Mouse (Mus musculus): ENCODE results near the gene Hsph1. TPM values are rescaled to one million over a fixed set of nuclear protein-coding genes. Genes with fewer than 3 reads are reported as not detected.

The Hsph1 gene
- polyA plus RNA-seq, 1 experiment from 2014 or later, result 86.0 TPM

- H3K4me3 ChIP-seq (ENCODE audit: low read depth, low read length), result no peak overlapping the region
- DNase-seq (ENCODE audit: low spot score) (no peak), ATAC-seq (no peak)
- H3K4me2 ChIP-seq (ENCODE audit: low read length), result no peak overlapping the region
- no peaks in the 10 kb centered on the region for H3K36me3 ChIP-seq (ENCODE audit: control insufficient read depth, insufficient read depth, low read length)
- no peak overlapping the region for H3K9ac ChIP-seq (ENCODE audit: low read length)
- H3K27ac ChIP-seq (ENCODE audit: low read depth, low read length), result no peak overlapping the region
- 87% methylated on average over 11 of the region's 11 CpGs for WGBS
- H3K9me3 ChIP-seq (replicated peaks; ENCODE audit: control insufficient read depth, low read length), result no peaks in the 10 kb centered on the region
- H3K4me1 ChIP-seq (ENCODE audit: control insufficient read depth, insufficient read depth, low read length), result 0 out of 2 replicates have a peak, but pooled peaks cover 2% of the 10 kb centered on the region
- H3K27me3 ChIP-seq (replicated peaks; ENCODE audit: control insufficient read depth, insufficient read depth, low read length), result no peaks in the 10 kb centered on the region
These were observed 48.8 kb downstream of the Hsph1 start for GRCm38 (mm10) chr5:149587327-149587895.

GRCm38 (mm10) chr5:149585910-149586309 is 50.3 kb downstream of the Hsph1 start:
- Histone ChIP-seq H3K36me3 (ENCODE audit: control insufficient read depth, insufficient read depth, low read length) (no peaks in the 10 kb centered on the region), H3K4me1 (ENCODE audit: control insufficient read depth, insufficient read depth, low read length) (0 out of 2 replicates have a peak, but pooled peaks cover 2% of the 10 kb centered on the region), H3K27ac (ENCODE audit: low read depth, low read length) (no peak overlapping the region), H3K9ac (ENCODE audit: low read length) (no peak overlapping the region), H3K9me3 (replicated peaks; ENCODE audit: control insufficient read depth, low read length) (no peaks in the 10 kb centered on the region), H3K27me3 (replicated peaks; ENCODE audit: control insufficient read depth, insufficient read depth, low read length) (no peaks in the 10 kb centered on the region), H3K4me2 (ENCODE audit: low read length) (no peak overlapping the region), H3K4me3 (ENCODE audit: low read depth, low read length) (no peak overlapping the region)
- DNase-seq (ENCODE audit: low spot score), result no peak
- 55% methylated on average over 10 of the region's 10 CpGs for WGBS
- no peak; the same call in 1 of the 2 replicates for ATAC-seq

DNA sequence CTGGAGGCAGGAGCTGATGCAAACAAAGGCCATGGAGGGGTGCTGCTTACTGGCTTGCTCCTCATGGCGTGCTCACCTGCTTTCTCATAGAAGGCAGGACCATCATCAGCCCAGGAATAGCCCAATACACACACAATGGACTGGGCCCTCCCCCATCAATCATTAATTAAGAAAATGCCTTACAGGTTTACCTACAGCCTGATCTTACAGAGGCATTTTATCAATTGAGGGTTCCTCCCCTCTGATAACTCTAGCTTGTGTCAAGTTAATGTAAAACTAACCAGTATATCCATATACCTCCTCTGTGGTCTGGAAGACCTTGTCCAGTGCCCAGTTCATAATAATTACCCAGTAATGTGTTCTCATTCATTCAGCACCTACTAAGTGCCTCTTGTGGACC is 50.9 kb downstream of the Hsph1 start:
- WGBS, result 67% methylated on average over 1 of the region's 1 CpGs
- H3K4me3 ChIP-seq (ENCODE audit: low read depth, low read length), result no peak overlapping the region
- H3K4me2 ChIP-seq (ENCODE audit: low read length), result no peak overlapping the region
- H3K27me3 ChIP-seq (replicated peaks; ENCODE audit: control insufficient read depth, insufficient read depth, low read length), result no peaks in the 10 kb centered on the region
- DNase-seq (ENCODE audit: low spot score), result no peak
- H3K4me1 ChIP-seq (ENCODE audit: control insufficient read depth, insufficient read depth, low read length), result 0 out of 2 replicates have a peak, but pooled peaks cover 2% of the 10 kb centered on the region
- no peaks in the 10 kb centered on the region for H3K36me3 ChIP-seq (ENCODE audit: control insufficient read depth, insufficient read depth, low read length)
- no peak overlapping the region for H3K9ac ChIP-seq (ENCODE audit: low read length)
- H3K9me3 ChIP-seq (replicated peaks; ENCODE audit: control insufficient read depth, low read length), result no peaks in the 10 kb centered on the region
- no peak overlapping the region for H3K27ac ChIP-seq (ENCODE audit: low read depth, low read length)
- ATAC-seq, result no peak

GRCm38 (mm10) chr5:149584154-149584655 is 52.0 kb downstream of the Hsph1 start:
- ATAC-seq, result 0 out of 2 replicates have a peak, but pooled peaks have one; percentile 44
- no peak overlapping the region for H3K27ac ChIP-seq (ENCODE audit: low read depth, low read length)

GRCm38 (mm10) chr5:149583507-149583906 is 52.7 kb downstream of the Hsph1 start:
- Histone ChIP-seq H3K9me3 (replicated peaks; ENCODE audit: control insufficient read depth, low read length) (no peaks in the 10 kb centered on the region), H3K36me3 (ENCODE audit: control insufficient read depth, insufficient read depth, low read length) (no peaks in the 10 kb centered on the region), H3K4me3 (ENCODE audit: low read depth, low read length) (no peak overlapping the region), H3K27ac (ENCODE audit: low read depth, low read length) (no peak overlapping the region), H3K4me2 (ENCODE audit: low read length) (no peak overlapping the region), H3K4me1 (ENCODE audit: control insufficient read depth, insufficient read depth, low read length) (0 out of 2 replicates have a peak, but pooled peaks cover 2% of the 10 kb centered on the region), H3K27me3 (replicated peaks; ENCODE audit: control insufficient read depth, insufficient read depth, low read length) (no peaks in the 10 kb centered on the region), H3K9ac (ENCODE audit: low read length) (no peak overlapping the region)
- DNase-seq (ENCODE audit: low spot score) (no peak), ATAC-seq (no peak)
- 27% methylated on average over 8 of the region's 8 CpGs for WGBS

More at GRCm38 (mm10) chr5:149584154-149584655, 52.0 kb downstream of the Hsph1 start:
- peak; percentile 60 for DNase-seq (ENCODE audit: low spot score)
- no peaks in the 10 kb centered on the region for H3K36me3 ChIP-seq (ENCODE audit: control insufficient read depth, insufficient read depth, low read length)
- no peak overlapping the region for H3K4me3 ChIP-seq (ENCODE audit: low read depth, low read length)
- 0 out of 2 replicates have a peak, but pooled peaks cover 2% of the 10 kb centered on the region for H3K4me1 ChIP-seq (ENCODE audit: control insufficient read depth, insufficient read depth, low read length)
- 72% methylated on average over 8 of the region's 8 CpGs for WGBS
- no peaks in the 10 kb centered on the region for H3K9me3 ChIP-seq (replicated peaks; ENCODE audit: control insufficient read depth, low read length)
- no peak overlapping the region for H3K9ac ChIP-seq (ENCODE audit: low read length)
- no peak overlapping the region for H3K4me2 ChIP-seq (ENCODE audit: low read length)
- H3K27me3 ChIP-seq (replicated peaks; ENCODE audit: control insufficient read depth, insufficient read depth, low read length), result no peaks in the 10 kb centered on the region

DNA sequence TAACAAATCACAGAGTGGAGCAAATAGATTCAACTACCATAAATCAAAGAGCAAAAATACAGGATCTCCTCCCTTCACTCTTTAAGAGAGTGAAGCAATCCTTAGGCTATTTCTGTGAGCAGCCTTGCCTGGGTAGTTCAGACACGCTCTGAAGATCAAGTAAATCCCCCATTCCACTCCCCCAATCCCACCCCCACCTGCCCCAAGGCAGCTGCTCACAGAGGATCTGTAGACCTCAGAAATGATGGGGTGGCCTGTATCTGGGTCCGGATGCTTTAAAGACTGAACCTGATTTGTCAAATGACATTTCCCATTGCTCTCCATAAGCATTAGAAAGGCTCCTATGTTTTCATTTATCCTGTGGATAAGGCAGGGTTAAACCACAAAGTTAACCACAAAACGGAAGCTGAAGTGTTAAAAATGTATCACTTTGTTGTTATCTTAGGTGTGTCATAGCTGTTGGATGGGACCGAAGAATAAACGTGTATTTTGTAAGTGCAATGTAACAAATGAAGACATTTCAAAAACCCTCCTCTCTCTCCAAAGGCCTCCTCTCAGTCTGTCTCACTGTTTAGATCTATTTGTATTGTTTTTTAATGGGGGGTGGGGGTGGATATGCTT is 53.4 kb downstream of the Hsph1 start:
- Histone ChIP-seq H3K4me2 (ENCODE audit: low read length) (no peak overlapping the region), H3K4me3 (ENCODE audit: low read depth, low read length) (no peak overlapping the region), H3K27me3 (replicated peaks; ENCODE audit: control insufficient read depth, insufficient read depth, low read length) (no peaks in the 10 kb centered on the region), H3K9me3 (replicated peaks; ENCODE audit: control insufficient read depth, low read length) (no peaks in the 10 kb centered on the region), H3K9ac (ENCODE audit: low read length) (no peak overlapping the region), H3K36me3 (ENCODE audit: control insufficient read depth, insufficient read depth, low read length) (no peaks in the 10 kb centered on the region), H3K27ac (ENCODE audit: low read depth, low read length) (no peak overlapping the region), H3K4me1 (ENCODE audit: control insufficient read depth, insufficient read depth, low read length) (0 out of 2 replicates have a peak, but pooled peaks cover 2% of the 10 kb centered on the region)
- ATAC-seq (no peak), DNase-seq (ENCODE audit: low spot score) (no peak)
- 73% methylated on average over 5 of the region's 5 CpGs for WGBS

GRCm38 (mm10) chr5:149577449-149577848 is 58.7 kb downstream of the Hsph1 start:
- Histone ChIP-seq H3K27ac (ENCODE audit: low read depth, low read length) (peak overlapping the region; percentile 27; the same call in 1 of the 2 replicates), H3K4me3 (ENCODE audit: low read depth, low read length) (no peak overlapping the region), H3K36me3 (ENCODE audit: control insufficient read depth, insufficient read depth, low read length) (no peaks in the 10 kb centered on the region), H3K27me3 (replicated peaks; ENCODE audit: control insufficient read depth, insufficient read depth, low read length) (no peaks in the 10 kb centered on the region), H3K4me2 (ENCODE audit: low read length) (peak overlapping the region; percentile 17; the same call in 1 of the 2 replicates), H3K9me3 (replicated peaks; ENCODE audit: control insufficient read depth, low read length) (no peaks in the 10 kb centered on the region), H3K4me1 (ENCODE audit: control insufficient read depth, insufficient read depth, low read length) (peaks cover 10% of the 10 kb centered on the region), H3K9ac (ENCODE audit: low read length) (no peak overlapping the region)
- ATAC-seq (peak; percentile 20; the same call in 1 of the 2 replicates), DNase-seq (ENCODE audit: low spot score) (no peak)
- 22% methylated on average over 10 of the region's 10 CpGs for WGBS

DNA sequence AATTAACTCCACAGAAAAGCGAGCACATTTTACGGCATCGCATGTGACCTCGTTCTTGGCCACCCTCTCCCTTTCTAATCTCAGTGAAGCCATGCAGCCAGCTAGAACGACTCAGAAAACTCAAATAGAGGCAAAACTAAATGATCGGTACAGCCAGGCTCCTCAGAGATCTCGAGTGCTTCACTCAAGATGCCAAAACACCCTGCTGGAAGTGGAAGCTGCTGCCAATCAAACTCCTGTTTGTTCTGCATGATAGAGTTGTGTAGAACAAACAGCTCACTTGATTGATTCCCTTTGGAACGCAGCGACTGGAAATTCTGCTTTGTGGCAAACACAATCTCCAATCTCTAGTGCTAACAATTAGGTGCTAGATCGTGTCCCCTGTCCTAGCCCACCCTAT is 59.2 kb downstream of the Hsph1 start:
- H3K9ac ChIP-seq (ENCODE audit: low read length), result no peak overlapping the region
- ATAC-seq, result peak; percentile 50; the same call in 1 of the 2 replicates
- peak overlapping the region; percentile 27; the same call in 1 of the 2 replicates for H3K27ac ChIP-seq (ENCODE audit: low read depth, low read length)
- H3K27me3 ChIP-seq (replicated peaks; ENCODE audit: control insufficient read depth, insufficient read depth, low read length), result no peaks in the 10 kb centered on the region
- DNase-seq (ENCODE audit: low spot score), result peak; percentile 78
- H3K4me3 ChIP-seq (ENCODE audit: low read depth, low read length), result no peak overlapping the region
- 28% methylated on average over 10 of the region's 10 CpGs for WGBS
- no peaks in the 10 kb centered on the region for H3K9me3 ChIP-seq (replicated peaks; ENCODE audit: control insufficient read depth, low read length)
- peaks cover 10% of the 10 kb centered on the region for H3K4me1 ChIP-seq (ENCODE audit: control insufficient read depth, insufficient read depth, low read length)
- H3K4me2 ChIP-seq (ENCODE audit: low read length), result peak overlapping the region; percentile 17; the same call in 1 of the 2 replicates
- no peaks in the 10 kb centered on the region for H3K36me3 ChIP-seq (ENCODE audit: control insufficient read depth, insufficient read depth, low read length)

DNA sequence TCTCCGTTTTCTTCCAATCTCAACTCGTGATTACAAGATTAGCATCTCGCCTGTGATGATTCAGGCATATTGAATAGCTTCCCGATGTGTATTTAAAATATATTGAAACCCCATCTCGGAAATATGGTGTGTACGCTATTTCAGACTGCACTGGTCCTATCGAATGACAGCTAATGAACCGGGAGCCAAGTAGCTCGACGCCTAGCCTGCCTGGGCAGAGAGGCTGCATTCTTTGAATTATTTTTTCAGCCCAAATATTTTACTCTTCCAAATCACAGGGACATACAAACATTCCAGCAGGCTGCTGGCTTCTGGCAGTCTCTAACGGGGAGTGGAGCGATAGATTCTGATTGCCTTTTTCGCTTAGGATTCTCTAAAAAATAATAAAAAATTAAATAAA is 67.2 kb downstream of the Hsph1 start:
- no peak for DNase-seq (ENCODE audit: low spot score)

More for the DNA sequence above, 67.2 kb downstream of the Hsph1 start:
- Histone ChIP-seq H3K9ac (ENCODE audit: low read length) (no peak overlapping the region), H3K36me3 (ENCODE audit: control insufficient read depth, insufficient read depth, low read length) (no peaks in the 10 kb centered on the region), H3K27ac (ENCODE audit: low read depth, low read length) (no peak overlapping the region), H3K9me3 (replicated peaks; ENCODE audit: control insufficient read depth, low read length) (no peaks in the 10 kb centered on the region), H3K27me3 (replicated peaks; ENCODE audit: control insufficient read depth, insufficient read depth, low read length) (no peaks in the 10 kb centered on the region), H3K4me3 (ENCODE audit: low read depth, low read length) (no peak overlapping the region), H3K4me2 (ENCODE audit: low read length) (no peak overlapping the region), H3K4me1 (ENCODE audit: control insufficient read depth, insufficient read depth, low read length) (peaks cover 15% of the 10 kb centered on the region)
- no peak for ATAC-seq
- WGBS, result 85% methylated on average over 13 of the region's 13 CpGs

Measured in forebrain, embryonic 14.5 days (tissue).